Mouse (Mus musculus) bone marrow, adult 2 months (tissue): Measurements from ENCODE around the gene Has3.

Experiments
- CTCF ChIP-seq: fragments of 200-500 bp; IDR thresholded peaks from 2 replicates; pipeline ENCODE4 v1.5.1; 2011; ENCODE audit warnings: low read length, control low read depth; ENCODE audit not compliant: control insufficient read depth, insufficient read depth
- POLR2A ChIP-seq: fragments of 200-500 bp; IDR thresholded peaks from 2 replicates; pipeline ENCODE4 v1.6.1; 2011; ENCODE audit warnings: low read depth, mild to moderate bottlenecking, control low read depth, low read length, borderline replicate concordance; ENCODE audit not compliant: control insufficient read depth

GRCm38 (mm10) chr8:106929155-106929913, 59.3 kb downstream of the Has3 start:
- TF ChIP-seq POLR2A (no peak), CTCF (no peak)
